Mouse (Mus musculus): ENCODE measurements around the gene Ncoa7. TPM values are rescaled to one million over a fixed set of nuclear protein-coding genes. Genes with fewer than 3 reads are reported as not detected.
"Not testable (repeated sequence)": the region's sequence is repeated elsewhere in the genome, so short reads cannot be mapped to it uniquely, and the experiment has no call there.

The Ncoa7 gene
- polyA plus RNA-seq, 1 experiment from 2014 or later: 12.9 TPM

DNA sequence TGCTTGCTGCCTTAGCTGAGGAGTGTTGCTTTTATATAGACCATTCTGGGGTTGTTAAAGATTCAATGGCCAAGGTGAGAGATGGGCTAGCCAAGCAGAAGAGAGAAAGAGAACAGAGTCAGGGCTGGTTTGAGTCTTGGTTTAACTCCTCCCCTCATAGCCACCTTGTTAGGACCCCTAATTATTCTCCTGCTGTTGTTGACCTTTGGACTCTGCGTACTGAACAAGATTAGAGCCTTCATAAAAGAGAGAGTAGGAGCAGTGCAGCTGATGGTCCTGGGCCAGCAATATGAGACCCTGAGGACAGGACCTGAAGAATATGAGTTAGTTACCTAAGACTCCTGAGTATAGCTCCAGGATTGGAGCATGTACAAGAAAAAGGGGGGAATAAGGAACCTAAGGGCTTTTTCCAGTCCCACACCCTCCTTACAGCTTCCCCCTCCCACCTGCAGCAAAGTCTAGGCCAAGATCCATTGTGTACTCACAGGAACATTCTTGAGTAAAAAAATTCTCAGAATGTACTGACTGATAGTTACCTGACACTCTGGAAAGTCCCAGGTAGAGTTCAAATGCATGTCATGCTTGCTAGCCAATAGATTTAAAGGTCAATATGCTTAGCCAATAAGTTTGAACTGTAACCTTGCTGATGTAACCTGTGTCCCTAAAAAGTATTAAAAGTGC is 166.5 kb downstream of the Ncoa7 start:
- H3K9ac ChIP-seq; H3K4me2 ChIP-seq; H3K9me3 ChIP-seq (replicated peaks); ATAC-seq; H3K36me3 ChIP-seq; H3K4me3 ChIP-seq; H3K27ac ChIP-seq; H3K27me3 ChIP-seq (replicated peaks): not testable (repeated sequence)
- 85% methylated on average over 1 of the region's 1 CpGs for WGBS (ENCODE audit: insufficient replicate concordance)
- peaks cover 28% of the 10 kb centered on the region for H3K4me1 ChIP-seq

DNA sequence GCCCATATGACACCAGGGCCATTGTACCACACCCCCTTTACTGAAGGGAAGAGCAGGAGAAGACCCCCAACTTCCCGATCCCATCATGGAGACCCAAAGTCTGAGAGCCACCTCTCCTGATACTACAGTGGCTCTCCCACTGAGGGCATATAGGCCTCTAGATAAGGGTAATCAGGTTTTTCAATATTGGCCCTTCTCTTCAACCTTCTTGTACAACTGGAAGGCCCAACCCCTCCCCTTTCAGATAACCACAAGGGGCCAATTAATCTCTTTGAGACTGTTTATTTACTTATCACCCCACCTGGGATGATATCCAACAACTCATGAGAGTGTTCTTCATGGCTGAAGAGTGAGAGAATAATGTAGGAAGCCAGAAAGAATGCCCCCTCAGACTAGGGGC is 170.4 kb downstream of the Ncoa7 start:
- no peaks in the 10 kb centered on the region for H3K9me3 ChIP-seq (replicated peaks)
- no peaks in the 10 kb centered on the region for H3K36me3 ChIP-seq
- ATAC-seq: peak; percentile 88
- H3K9ac ChIP-seq: no peak overlapping the region
- peak overlapping the region; percentile 34 for H3K4me2 ChIP-seq
- peaks cover 41% of the 10 kb centered on the region for H3K4me1 ChIP-seq
- 65% methylated on average over 1 of the region's 1 CpGs for WGBS (ENCODE audit: insufficient replicate concordance)
- H3K27ac ChIP-seq: peak overlapping the region; percentile 51; the same call in 1 of the 2 replicates
- no peaks in the 10 kb centered on the region for H3K27me3 ChIP-seq (replicated peaks)
- H3K4me3 ChIP-seq: no peak overlapping the region

DNA sequence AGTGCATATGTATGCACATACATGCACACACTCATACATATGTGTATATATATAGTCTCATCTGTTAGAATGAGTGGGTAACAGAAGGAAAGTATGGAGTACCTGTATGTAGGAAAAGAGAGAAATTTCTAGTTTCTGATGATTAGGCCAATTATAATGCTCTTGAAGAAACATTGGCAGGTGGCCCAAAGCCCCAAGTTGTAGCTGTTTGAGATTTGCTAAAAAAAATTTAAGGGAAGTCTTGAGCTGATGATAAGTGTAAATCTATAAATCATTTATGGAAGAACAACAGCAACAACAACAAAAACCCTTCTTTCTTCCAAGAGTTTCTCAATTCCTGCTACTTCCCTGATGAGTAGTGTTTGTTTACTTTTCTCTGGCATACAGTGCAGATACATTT is 173.1 kb downstream of the Ncoa7 start:
- H3K27ac ChIP-seq: no peak overlapping the region
- peaks cover 41% of the 10 kb centered on the region for H3K4me1 ChIP-seq
- no peaks in the 10 kb centered on the region for H3K9me3 ChIP-seq (replicated peaks)
- H3K36me3 ChIP-seq: no peaks in the 10 kb centered on the region
- H3K9ac ChIP-seq: no peak overlapping the region
- ATAC-seq: no peak
- no peak overlapping the region for H3K4me3 ChIP-seq
- no peaks in the 10 kb centered on the region for H3K27me3 ChIP-seq (replicated peaks)
- no peak overlapping the region for H3K4me2 ChIP-seq

DNA sequence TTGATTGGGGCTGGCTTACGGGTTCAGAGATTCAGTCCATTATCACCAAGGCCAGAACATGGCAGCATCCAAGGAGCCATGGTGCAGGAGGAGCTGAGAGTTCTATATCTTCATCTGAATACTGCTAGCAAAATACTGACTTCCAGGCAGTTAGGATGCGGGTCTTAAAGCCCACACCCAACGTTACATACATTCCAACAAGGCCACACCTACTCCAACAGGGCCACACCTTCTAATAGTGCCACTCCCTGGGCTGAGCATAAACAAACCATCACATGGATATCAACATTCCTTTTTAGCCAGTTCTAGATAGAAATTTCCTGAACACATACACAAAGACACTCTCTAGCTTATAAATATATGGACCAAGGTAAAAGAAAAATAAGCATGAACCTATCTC is 173.6 kb downstream of the Ncoa7 start, which contains the start of gene Hint3:
Gene Hint3 (minus strand): TSS at position 120 of the 400 bp plus-strand sequence.
- Histone ChIP-seq H3K4me2 (no peak within 1 kb of the TSS), H3K9ac (no peak within 1 kb of the TSS), H3K36me3 (no peaks in the 10 kb centered on the region), H3K4me1 (peaks cover 40% of the 10 kb centered on the region), H3K27me3 (replicated peaks) (no peaks in the 10 kb centered on the region), H3K4me3 (no peak within 1 kb of the TSS), H3K9me3 (replicated peaks) (no peaks in the 10 kb centered on the region), H3K27ac (no peak within 1 kb of the TSS)
- ATAC-seq: 0 out of 2 replicates have a peak, but pooled peaks have one; percentile 40
- WGBS (ENCODE audit: insufficient replicate concordance): 75% methylated on average over 3 of the region's 3 CpGs

DNA sequence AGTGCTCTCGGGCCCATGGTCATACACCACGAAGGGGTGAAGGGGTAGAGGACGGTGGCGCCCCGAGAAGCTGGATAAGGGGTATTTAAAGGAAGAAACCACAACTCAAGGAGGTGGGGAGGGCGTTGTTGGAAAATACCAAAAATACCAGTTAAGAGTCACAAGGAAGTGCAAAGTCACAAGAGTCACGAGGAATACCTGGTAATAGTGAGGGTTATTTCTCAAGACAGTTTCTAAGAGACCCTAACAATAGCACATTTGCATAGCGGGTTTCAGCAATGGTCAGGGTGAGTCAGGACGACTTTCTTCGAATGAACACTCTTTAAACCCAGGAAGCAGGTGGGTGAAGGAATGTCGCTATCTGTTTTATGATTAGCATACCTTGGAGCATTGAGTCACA is 174.7 kb downstream of the Ncoa7 start:
- 81% methylated on average over 11 of the region's 11 CpGs for WGBS (ENCODE audit: insufficient replicate concordance)

DNA sequence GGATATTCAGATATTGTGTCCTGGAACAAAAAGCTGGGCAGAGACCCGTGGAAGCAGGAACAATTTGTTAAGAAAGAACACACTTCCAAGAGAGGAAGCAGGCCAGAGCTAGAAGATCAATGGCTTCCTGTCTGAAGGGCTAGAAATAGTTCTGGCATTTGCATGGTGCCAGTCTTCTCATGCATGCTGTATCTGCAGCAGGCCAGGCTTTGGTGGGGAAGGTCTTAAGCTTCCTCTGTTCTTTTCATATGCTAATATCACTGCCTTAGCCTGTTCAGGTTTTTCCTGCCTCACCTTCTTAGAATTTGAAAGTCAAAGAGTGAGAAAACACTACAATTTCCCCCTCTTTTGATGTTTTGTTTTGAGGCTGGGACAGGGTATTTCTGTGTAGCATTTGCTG is 175.6 kb downstream of the Ncoa7 start:
- no peak overlapping the region for H3K4me3 ChIP-seq
- no peak overlapping the region for H3K9ac ChIP-seq
- no peaks in the 10 kb centered on the region for H3K9me3 ChIP-seq (replicated peaks)
- H3K4me2 ChIP-seq: no peak overlapping the region
- 18% methylated on average over 1 of the region's 1 CpGs for WGBS (ENCODE audit: insufficient replicate concordance)
- peak overlapping the region; percentile 25; the same call in 1 of the 2 replicates for H3K27ac ChIP-seq
- peaks cover 29% of the 10 kb centered on the region for H3K4me1 ChIP-seq
- H3K27me3 ChIP-seq (replicated peaks): no peaks in the 10 kb centered on the region
- H3K36me3 ChIP-seq: no peaks in the 10 kb centered on the region
- no peak for ATAC-seq

More for the DNA sequence above, 174.7 kb downstream of the Ncoa7 start:
- not testable (repeated sequence) for H3K9ac ChIP-seq; H3K4me2 ChIP-seq; H3K27me3 ChIP-seq (replicated peaks); ATAC-seq; H3K27ac ChIP-seq; H3K9me3 ChIP-seq (replicated peaks); H3K4me3 ChIP-seq; H3K36me3 ChIP-seq
- peaks cover 38% of the 10 kb centered on the region for H3K4me1 ChIP-seq

DNA sequence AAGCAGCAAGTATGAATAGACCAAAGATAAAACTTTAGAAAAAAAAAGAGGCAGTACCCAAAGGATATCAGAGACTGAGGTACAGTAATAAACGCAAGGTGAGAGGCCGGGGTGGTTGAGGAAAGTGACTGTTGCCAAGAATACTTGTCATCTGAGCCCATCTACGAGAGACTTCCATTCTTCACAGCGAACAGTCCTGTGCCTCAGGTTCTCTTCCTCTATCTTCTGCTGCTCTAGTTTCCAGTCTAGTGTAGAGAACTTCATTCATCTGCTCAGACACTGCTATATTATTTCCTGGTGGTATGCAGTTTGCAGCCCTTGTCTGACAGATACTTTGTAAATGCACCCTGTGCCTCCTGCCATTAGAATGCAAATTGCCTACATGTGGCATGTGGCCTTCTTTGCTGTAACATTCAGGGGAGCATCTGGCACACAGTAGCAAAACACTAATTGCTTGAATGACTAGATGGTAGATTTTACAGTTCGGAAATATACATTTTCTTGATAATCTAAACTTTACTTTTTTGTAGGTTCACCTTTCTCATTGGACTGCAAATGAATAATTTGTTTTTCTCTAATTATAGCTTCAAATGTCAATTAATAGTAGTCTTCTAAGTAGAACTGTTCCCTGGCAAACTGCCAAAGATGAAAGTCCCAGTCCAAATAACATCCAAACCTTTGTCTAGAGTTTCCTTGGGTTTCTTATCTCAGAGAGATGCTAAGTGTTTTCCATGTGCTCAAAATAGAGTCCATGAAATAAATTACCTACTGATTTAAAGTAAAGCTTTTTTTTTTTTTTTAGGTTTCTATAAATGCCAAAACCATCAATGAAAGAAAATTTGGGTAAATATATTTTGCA is 178.7 kb downstream of the Ncoa7 start:
- Histone ChIP-seq H3K4me2 (no peak overlapping the region), H3K27me3 (replicated peaks) (peaks cover 7% of the 10 kb centered on the region; the same call in 1 of the 2 replicates), H3K4me1 (peaks cover 15% of the 10 kb centered on the region; the same call in 1 of the 2 replicates), H3K36me3 (no peaks in the 10 kb centered on the region), H3K9ac (no peak overlapping the region), H3K27ac (no peak overlapping the region), H3K9me3 (replicated peaks) (no peaks in the 10 kb centered on the region), H3K4me3 (no peak overlapping the region)
- 63% methylated on average over 5 of the region's 5 CpGs for WGBS (ENCODE audit: insufficient replicate concordance)
- ATAC-seq: no peak

DNA sequence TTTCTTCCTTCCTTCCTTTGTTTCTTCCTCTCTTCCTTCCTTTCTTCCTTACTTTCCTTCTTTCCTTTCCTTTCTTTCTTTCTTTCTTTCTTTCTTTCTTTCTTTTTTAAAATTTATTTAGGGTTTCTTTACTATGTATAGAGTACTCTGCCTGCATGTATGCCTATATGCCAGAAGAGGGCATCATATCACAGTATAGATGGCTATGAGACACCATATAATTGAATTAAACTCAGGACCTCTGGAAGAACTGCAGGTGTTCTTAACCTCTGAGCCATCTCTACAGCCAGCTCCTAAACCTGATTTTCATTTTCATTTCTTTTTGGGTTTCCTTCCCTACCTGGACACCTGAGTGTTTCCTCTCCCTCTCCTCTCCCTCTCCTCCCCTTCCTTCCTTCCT is 180.2 kb downstream of the Ncoa7 start:
- ATAC-seq: no peak

DNA sequence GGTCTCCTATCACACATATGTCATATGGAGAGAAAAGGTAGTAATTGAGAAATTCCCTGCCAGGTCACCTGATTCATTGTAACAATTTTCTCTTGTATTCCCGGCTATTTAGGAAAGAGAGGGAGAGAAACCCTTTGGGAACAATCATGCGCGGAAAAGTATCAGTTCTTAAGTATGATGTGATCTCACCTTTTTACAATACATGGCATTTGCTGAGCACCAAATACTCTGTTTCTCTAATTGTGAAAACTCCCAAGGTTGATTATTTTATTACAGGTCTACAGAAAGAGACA is 184.3 kb downstream of the Ncoa7 start:
- ATAC-seq: no peak
- Histone ChIP-seq H3K4me2 (peak overlapping the region; percentile 82), H3K27me3 (replicated peaks) (peaks cover 7% of the 10 kb centered on the region; the same call in 1 of the 2 replicates), H3K27ac (peak overlapping the region; percentile 98), H3K36me3 (no peaks in the 10 kb centered on the region), H3K9ac (peak overlapping the region; percentile 80), H3K9me3 (replicated peaks) (no peaks in the 10 kb centered on the region), H3K4me1 (peaks cover 22% of the 10 kb centered on the region), H3K4me3 (peak overlapping the region; percentile 80)
- WGBS (ENCODE audit: insufficient replicate concordance): 30% methylated on average over 3 of the region's 3 CpGs

More for the DNA sequence above, 180.2 kb downstream of the Ncoa7 start:
- no peaks in the 10 kb centered on the region for H3K36me3 ChIP-seq
- no peak overlapping the region for H3K27ac ChIP-seq
- peaks cover 17% of the 10 kb centered on the region for H3K4me1 ChIP-seq
- H3K4me3 ChIP-seq: no peak overlapping the region
- H3K9ac ChIP-seq: no peak overlapping the region
- H3K27me3 ChIP-seq (replicated peaks): peaks cover 7% of the 10 kb centered on the region; the same call in 1 of the 2 replicates
- no peak overlapping the region for H3K4me2 ChIP-seq
- H3K9me3 ChIP-seq (replicated peaks): no peaks in the 10 kb centered on the region

DNA sequence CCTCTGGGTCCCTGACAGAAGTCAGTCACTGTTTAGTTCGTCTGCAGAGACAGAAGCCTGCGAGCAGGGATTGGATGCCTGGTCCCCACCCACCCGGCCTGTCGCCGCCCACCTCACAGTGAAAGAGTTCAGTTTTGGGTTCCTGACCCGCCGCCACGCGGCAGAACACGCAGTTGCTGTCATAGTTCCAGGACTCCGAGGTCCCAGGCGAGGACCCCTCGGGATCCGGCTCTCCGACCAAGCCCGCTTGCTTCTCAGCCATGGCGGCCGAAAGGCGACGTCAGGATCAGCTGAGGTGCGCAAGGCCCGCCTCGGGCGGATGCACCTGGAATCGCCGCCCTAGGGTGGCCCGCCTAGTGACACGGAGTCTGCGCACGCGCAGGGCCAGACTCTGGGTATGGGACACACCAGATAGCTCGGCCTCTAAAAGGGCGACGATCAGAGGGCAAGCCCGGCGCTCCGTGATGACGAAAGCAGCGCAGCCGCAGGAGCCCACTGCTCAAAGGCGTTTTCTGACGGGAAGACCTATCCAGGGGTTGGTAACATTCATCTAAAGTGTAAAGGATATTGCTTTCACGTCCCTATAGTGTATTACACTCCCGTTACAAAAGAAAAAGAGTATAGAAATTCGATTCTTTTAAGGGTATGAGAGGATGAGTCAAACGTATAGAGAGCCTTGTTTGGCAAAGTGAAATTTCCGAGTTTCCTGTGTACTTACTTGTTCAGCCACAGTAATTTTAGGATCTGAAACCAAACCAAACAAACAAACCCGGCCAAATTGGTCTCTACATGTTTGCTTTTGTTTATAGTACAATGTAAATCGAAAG is 184.8 kb downstream of the Ncoa7 start:
- H3K4me1 ChIP-seq: peaks cover 20% of the 10 kb centered on the region
- H3K27ac ChIP-seq: peak overlapping the region; percentile 98
- no peaks in the 10 kb centered on the region for H3K9me3 ChIP-seq (replicated peaks)
- ATAC-seq: peak; percentile 100
- 1% methylated on average over 49 of the region's 49 CpGs for WGBS (ENCODE audit: insufficient replicate concordance)
- peaks cover 7% of the 10 kb centered on the region; the same call in 1 of the 2 replicates for H3K27me3 ChIP-seq (replicated peaks)
- peak overlapping the region; percentile 80 for H3K4me3 ChIP-seq
- peak overlapping the region; percentile 80 for H3K9ac ChIP-seq
- no peaks in the 10 kb centered on the region for H3K36me3 ChIP-seq
- H3K4me2 ChIP-seq: peak overlapping the region; percentile 82

DNA sequence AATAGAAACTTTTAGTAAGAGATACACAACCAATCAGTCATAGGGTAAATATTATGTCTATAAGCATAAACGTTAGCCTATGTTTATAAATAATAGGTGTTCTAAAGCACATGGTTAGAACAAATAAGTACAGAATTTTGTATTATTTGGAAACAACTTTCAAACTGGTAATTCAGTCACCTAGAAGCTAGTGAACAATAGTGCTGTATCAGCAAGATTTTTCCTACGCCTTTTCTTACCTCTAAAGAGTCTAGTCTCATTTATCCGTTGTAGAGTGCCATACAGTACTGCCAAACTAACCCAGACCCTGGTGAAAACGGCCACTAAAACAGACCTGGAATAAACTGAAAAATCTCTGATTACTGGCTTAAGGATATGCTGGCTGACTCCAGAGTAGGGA is 190.1 kb downstream of the Ncoa7 start:
- Histone ChIP-seq H3K4me1 (peaks cover 30% of the 10 kb centered on the region), H3K9me3 (replicated peaks) (no peaks in the 10 kb centered on the region), H3K27ac (no peak overlapping the region), H3K4me2 (no peak overlapping the region), H3K4me3 (no peak overlapping the region), H3K9ac (no peak overlapping the region), H3K27me3 (replicated peaks) (no peaks in the 10 kb centered on the region), H3K36me3 (peaks cover 10% of the 10 kb centered on the region; the same call in 1 of the 2 replicates)
- WGBS (ENCODE audit: insufficient replicate concordance): 72% methylated on average over 4 of the region's 4 CpGs
- ATAC-seq: no peak

DNA sequence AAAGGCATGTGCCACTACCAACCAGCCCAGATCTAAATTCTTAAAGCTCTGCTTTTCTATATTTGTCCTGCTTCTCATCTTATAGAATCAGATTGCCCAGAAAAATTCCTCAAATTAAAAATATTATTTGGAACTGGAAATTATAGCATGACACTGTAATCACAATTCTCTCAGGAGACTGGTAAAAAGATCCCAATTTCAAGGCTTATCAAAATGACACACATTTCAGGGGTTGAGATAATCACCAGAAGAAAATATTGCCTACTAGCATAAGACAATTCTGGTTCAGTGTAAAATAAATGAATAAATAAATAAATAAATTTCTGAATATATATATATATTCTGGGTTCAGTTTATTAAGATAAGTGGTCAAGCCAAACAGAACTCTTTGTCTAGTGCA is 193.5 kb downstream of the Ncoa7 start:
- no peaks in the 10 kb centered on the region for H3K9me3 ChIP-seq (replicated peaks)
- peak; percentile 73; the same call in 1 of the 2 replicates for ATAC-seq
- H3K4me1 ChIP-seq: peaks cover 20% of the 10 kb centered on the region
- H3K27ac ChIP-seq: 0 out of 2 replicates have a peak overlapping the region, but pooled peaks have one; percentile 45
- no peaks in the 10 kb centered on the region for H3K27me3 ChIP-seq (replicated peaks)
- H3K4me2 ChIP-seq: no peak overlapping the region
- no peak overlapping the region for H3K9ac ChIP-seq
- H3K36me3 ChIP-seq: peaks cover 17% of the 10 kb centered on the region; the same call in 1 of the 2 replicates
- no peak overlapping the region for H3K4me3 ChIP-seq
